Mouse (Mus musculus): Measurements from ENCODE around the gene Hmcn2.

Gene Hmcn2

GRCm38 (mm10) chr2:31314007-31314465 is at the start of gene Hmcn2:
Gene Hmcn2, plus strand, starts transcription at chr2:31314415.
- DNase-seq (ENCODE audit: extremely low read depth, insufficient read length, low spot score): no peak

- no peak for DNase-seq (ENCODE audit: extremely low read depth, insufficient read length, low spot score)
Observed at GRCm38 (mm10) chr2:31267447-31267846, 46.8 kb upstream of the Hmcn2 start.

GRCm38 (mm10) chr2:31268631-31269030 is 45.6 kb upstream of the Hmcn2 start:
- DNase-seq (ENCODE audit: extremely low read depth, insufficient read length, low spot score): no peak

GRCm38 (mm10) chr2:31269188-31269587 is 45.0 kb upstream of the Hmcn2 start:
- no peak for DNase-seq (ENCODE audit: extremely low read depth, insufficient read length, low spot score)

GRCm38 (mm10) chr2:31269847-31270246 is 44.4 kb upstream of the Hmcn2 start:
- DNase-seq (ENCODE audit: extremely low read depth, insufficient read length, low spot score): no peak

GRCm38 (mm10) chr2:31270470-31270869 is 43.7 kb upstream of the Hmcn2 start:
- no peak for DNase-seq (ENCODE audit: extremely low read depth, insufficient read length, low spot score)

GRCm38 (mm10) chr2:31271071-31271470 is 43.1 kb upstream of the Hmcn2 start:
- no peak for DNase-seq (ENCODE audit: extremely low read depth, insufficient read length, low spot score)

- no peak for DNase-seq (ENCODE audit: extremely low read depth, insufficient read length, low spot score)
Observed at GRCm38 (mm10) chr2:31274993-31275392, 39.2 kb upstream of the Hmcn2 start.

GRCm38 (mm10) chr2:31277810-31278209 is 36.4 kb upstream of the Hmcn2 start:
- no peak for DNase-seq (ENCODE audit: extremely low read depth, insufficient read length, low spot score)

- no peak for DNase-seq (ENCODE audit: extremely low read depth, insufficient read length, low spot score)
Observed at GRCm38 (mm10) chr2:31278483-31278882, 35.7 kb upstream of the Hmcn2 start.

- no peak for DNase-seq (ENCODE audit: extremely low read depth, insufficient read length, low spot score)
Observed at GRCm38 (mm10) chr2:31281138-31281537, 33.1 kb upstream of the Hmcn2 start.

- no peak for DNase-seq (ENCODE audit: extremely low read depth, insufficient read length, low spot score)
Observed at GRCm38 (mm10) chr2:31282266-31282665, 31.9 kb upstream of the Hmcn2 start.

GRCm38 (mm10) chr2:31282880-31283279 is 31.3 kb upstream of the Hmcn2 start:
- DNase-seq (ENCODE audit: extremely low read depth, insufficient read length, low spot score): no peak

GRCm38 (mm10) chr2:31284531-31284930 is 29.7 kb upstream of the Hmcn2 start:
- DNase-seq (ENCODE audit: extremely low read depth, insufficient read length, low spot score): no peak

GRCm38 (mm10) chr2:31291421-31291820 is 22.8 kb upstream of the Hmcn2 start:
- DNase-seq (ENCODE audit: extremely low read depth, insufficient read length, low spot score): no peak

- peak; percentile 53 for DNase-seq (ENCODE audit: extremely low read depth, insufficient read length, low spot score)
Observed at GRCm38 (mm10) chr2:31294985-31295384, 19.2 kb upstream of the Hmcn2 start.

GRCm38 (mm10) chr2:31296395-31296794 is 17.8 kb upstream of the Hmcn2 start:
- no peak for DNase-seq (ENCODE audit: extremely low read depth, insufficient read length, low spot score)

- DNase-seq (ENCODE audit: extremely low read depth, insufficient read length, low spot score): no peak
Observed at GRCm38 (mm10) chr2:31297602-31298268, 16.5 kb upstream of the Hmcn2 start.

- no peak for DNase-seq (ENCODE audit: extremely low read depth, insufficient read length, low spot score)
Observed at GRCm38 (mm10) chr2:31298814-31299213, 15.4 kb upstream of the Hmcn2 start.

GRCm38 (mm10) chr2:31299266-31299665 is 14.9 kb upstream of the Hmcn2 start:
- DNase-seq (ENCODE audit: extremely low read depth, insufficient read length, low spot score): no peak

GRCm38 (mm10) chr2:31299996-31300395 is 14.2 kb upstream of the Hmcn2 start:
- DNase-seq (ENCODE audit: extremely low read depth, insufficient read length, low spot score): peak; percentile 66

- DNase-seq (ENCODE audit: extremely low read depth, insufficient read length, low spot score): no peak
Observed at GRCm38 (mm10) chr2:31303177-31303576, 11.0 kb upstream of the Hmcn2 start.

- no peak for DNase-seq (ENCODE audit: extremely low read depth, insufficient read length, low spot score)
Observed at GRCm38 (mm10) chr2:31304191-31304590, 10.0 kb upstream of the Hmcn2 start.
